Mouse (Mus musculus) intestine, postnatal 0 days (tissue): ENCODE data around the gene Uchl4. TPM values are rescaled to one million over a fixed set of nuclear protein-coding genes. Genes with fewer than 3 reads are reported as not detected.

Source experiments
- ATAC-seq: fragments of 200-750 bp; cut with Nextera tagmentation; 2 replicates; pipeline ENCODE4 v1.8.0; 2017; ENCODE audit warnings: mild to moderate bottlenecking, moderate TSS enrichment, moderate library complexity
- H3K27ac ChIP-seq: fragments of 300-500 bp; sonication (generic); 2 replicates; pipeline ENCODE4 v1.5.1; 2014; ENCODE audit warnings: mild to moderate bottlenecking, low read depth, low read length, moderate library complexity
- H3K27me3 ChIP-seq: fragments of 300-500 bp; sonication (generic); replicated peaks from 2 replicates; pipeline ENCODE4 v1.6.1; 2014; ENCODE audit warnings: low read length, mixed read lengths; ENCODE audit not compliant: control insufficient read depth, insufficient read depth
- H3K36me3 ChIP-seq: fragments of 300-500 bp; sonication (generic); 2 replicates; pipeline ENCODE4 v1.6.1; 2014; ENCODE audit warnings: mild to moderate bottlenecking, moderate library complexity; ENCODE audit not compliant: control insufficient read depth, insufficient read depth
- H3K4me1 ChIP-seq: fragments of 300-500 bp; sonication (generic); replicated peaks from 2 replicates; pipeline ENCODE4 v1.6.1; 2014; ENCODE audit warnings: antibody characterized with exemption, low read length, mixed read lengths; ENCODE audit not compliant: control insufficient read depth, insufficient read depth
- H3K4me2 ChIP-seq: fragments of 300-500 bp; sonication (generic); replicated peaks from 2 replicates; pipeline ENCODE4 v1.6.1; 2014; ENCODE audit warnings: low read depth, mild to moderate bottlenecking, moderate library complexity
- H3K4me3 ChIP-seq: fragments of 300-500 bp; sonication (generic); 2 replicates; pipeline ENCODE4 v1.5.1; 2014; ENCODE audit warnings: low read depth, low read length
- H3K9ac ChIP-seq: fragments of 300-500 bp; sonication (generic); 2 replicates; pipeline ENCODE4 v1.6.1; 2014; ENCODE audit warnings: mild to moderate bottlenecking, low read depth, low read length
- H3K9me3 ChIP-seq: fragments of 300-500 bp; sonication (generic); 2 replicates; pipeline ENCODE4 v1.6.1; 2016; ENCODE audit warnings: mixed run types; ENCODE audit not compliant: control insufficient read depth
- CTCF ChIP-seq: sonication (generic); IDR thresholded peaks from 2 replicates; pipeline ENCODE4 v1.5.1; 2016; ENCODE audit warnings: low read depth, mild to moderate bottlenecking, control low read depth, antibody characterized with exemption, moderate library complexity
- WGBS: fragments of 180-500 bp; shearing (Covaris S2); extraction: QIAGEN DNeasy Blood & Tissue Kit; methylation state at CpG from one replicate; pipeline ENCODE4 v1.1.7; 2014; 5-methylcytosine and 5-hydroxymethylcytosine counted together
- microRNA-seq: library from miRNA; unstranded; fragments of <30 nt; microRNA quantifications from one replicate; pipeline ENCODE4, GENCODE M21; 2016
- polyA plus RNA-seq: library from polyadenylated mRNA; unstranded; fragments of >200 nt; fragmentation: Nextera tagmentation; extraction: Ambion mirVana; gene quantifications from 2 replicates; pipeline ENCODE4 v1.2.1, GENCODE M21; 2015

The Uchl4 gene
- polyA plus RNA-seq, 1 experiment from 2014 or later, result 2.0 TPM

GRCm38 (mm10) chr9:64282404-64282987 lies 47.5 kb downstream of the Uchl4 start:
- Histone ChIP-seq H3K4me1 (no peaks in the 10 kb centered on the region), H3K27me3 (no peaks in the 10 kb centered on the region), H3K4me3 (peak overlapping the region; percentile 76), H3K4me2 (peak overlapping the region; percentile 83), H3K27ac (no peak overlapping the region), H3K36me3 (no peaks in the 10 kb centered on the region), H3K9ac (peak overlapping the region; percentile 77), H3K9me3 (no peaks in the 10 kb centered on the region)
- no peak for ATAC-seq
- 28% methylated on average over 5 of the region's 5 CpGs for WGBS
- no peak for TF ChIP-seq CTCF

Small RNAs within 50 kb of the gene (microRNA-seq; reads per million reads assigned to microRNA genes)
- gene Gm24106, result not detected

Other genes with a start within 250 kb of the Uchl4 start
- 5.4 and 6.1 TPM in 2 replicates for gene Smad6, start 213.1 kb upstream of the Uchl4 start, polyA plus RNA-seq
- 0.09 and 0.22 TPM in 2 replicates for gene Lctl, start 118.1 kb upstream of the Uchl4 start, polyA plus RNA-seq
- gene Zwilch, start 62.1 kb upstream of the Uchl4 start, polyA plus RNA-seq, result 3.0 and 4.1 TPM in 2 replicates
- 575 and 580 TPM in 2 replicates for gene Rpl4, start 61.8 kb upstream of the Uchl4 start, polyA plus RNA-seq
- gene Snapc5, start 55.9 kb upstream of the Uchl4 start, polyA plus RNA-seq, result 32.9 and 36.7 TPM in 2 replicates
- 82.1 and 84.0 TPM in 2 replicates for gene Map2k1, start 18.4 kb downstream of the Uchl4 start, polyA plus RNA-seq
- 65.7 and 69.8 TPM in 2 replicates for gene Tipin, start 46.4 kb downstream of the Uchl4 start, polyA plus RNA-seq
- gene Dis3l, start 106.1 kb downstream of the Uchl4 start, polyA plus RNA-seq, result 8.1 and 9.2 TPM in 2 replicates
- 0.69 and 0.92 TPM in 2 replicates for gene Megf11, start 150.4 kb downstream of the Uchl4 start, polyA plus RNA-seq